Mouse (Mus musculus) brain, adult 2 months (tissue): ENCODE results near the gene Prdm10.

Experiments
- DNase-seq: peaks from one replicate; pipeline ENCODE4 v3.0.0; 2011; ENCODE audit warnings: low read depth, low spot score

Prdm10 gene

GRCm38 (mm10) chr9:31304358-31304757 is 24.0 kb downstream of the Prdm10 start:
- no peak for DNase-seq

- DNase-seq = no peak
These were observed 24.8 kb downstream of the Prdm10 start for GRCm38 (mm10) chr9:31305117-31305516.

GRCm38 (mm10) chr9:31305807-31306206 is 25.5 kb downstream of the Prdm10 start:
- peak; percentile 54 for DNase-seq

- DNase-seq = no peak
These were observed 26.9 kb downstream of the Prdm10 start for GRCm38 (mm10) chr9:31307232-31307631.

- DNase-seq = no peak
These were observed 28.7 kb downstream of the Prdm10 start for GRCm38 (mm10) chr9:31309041-31309440.

GRCm38 (mm10) chr9:31310662-31311061 is 30.3 kb downstream of the Prdm10 start:
- DNase-seq = no peak

GRCm38 (mm10) chr9:31313876-31314275 is 33.5 kb downstream of the Prdm10 start:
- no peak for DNase-seq

- DNase-seq = peak; percentile 98
These were observed 35.6 kb downstream of the Prdm10 start for GRCm38 (mm10) chr9:31315983-31316382.

GRCm38 (mm10) chr9:31318956-31319355 is 38.6 kb downstream of the Prdm10 start:
- DNase-seq = no peak

GRCm38 (mm10) chr9:31320734-31321133 is 40.4 kb downstream of the Prdm10 start:
- no peak for DNase-seq

- no peak for DNase-seq
These were observed 41.2 kb downstream of the Prdm10 start for GRCm38 (mm10) chr9:31321526-31321925.

- DNase-seq = no peak
These were observed 41.8 kb downstream of the Prdm10 start for GRCm38 (mm10) chr9:31322090-31322489.

GRCm38 (mm10) chr9:31330816-31331215 is 50.5 kb downstream of the Prdm10 start:
- no peak for DNase-seq

- DNase-seq = peak; percentile 97
These were observed 50.9 kb downstream of the Prdm10 start for GRCm38 (mm10) chr9:31331246-31331645.

- peak; percentile 82 for DNase-seq
These were observed 51.6 kb downstream of the Prdm10 start for GRCm38 (mm10) chr9:31331906-31332305.

- no peak for DNase-seq
These were observed 52.5 kb downstream of the Prdm10 start for GRCm38 (mm10) chr9:31332826-31333225.

- DNase-seq = no peak
These were observed 54.7 kb downstream of the Prdm10 start for GRCm38 (mm10) chr9:31334991-31335390.

- peak; percentile 90 for DNase-seq
These were observed 64.0 kb downstream of the Prdm10 start for GRCm38 (mm10) chr9:31344289-31344831.

GRCm38 (mm10) chr9:31346575-31347080 is 66.3 kb downstream of the Prdm10 start:
- no peak for DNase-seq

- no peak for DNase-seq
These were observed 68.1 kb downstream of the Prdm10 start for GRCm38 (mm10) chr9:31348458-31348857.

- DNase-seq = peak; percentile 91
These were observed 68.6 kb downstream of the Prdm10 start for GRCm38 (mm10) chr9:31348915-31349314.

- DNase-seq = no peak
These were observed 72.4 kb downstream of the Prdm10 start for GRCm38 (mm10) chr9:31352716-31353115.

GRCm38 (mm10) chr9:31353518-31353917 is 73.2 kb downstream of the Prdm10 start:
- DNase-seq = no peak

- DNase-seq = no peak
These were observed 73.7 kb downstream of the Prdm10 start for GRCm38 (mm10) chr9:31354051-31354450.
